Mouse (Mus musculus) retina, adult 2 months (tissue): ENCODE data around the gene Kank4.

Source experiments
- DNase-seq: peaks from one replicate; pipeline ENCODE4 v3.0.0-alpha.2; 2012; ENCODE audit warnings: low read depth, low spot score

Kank4 gene

DNA sequence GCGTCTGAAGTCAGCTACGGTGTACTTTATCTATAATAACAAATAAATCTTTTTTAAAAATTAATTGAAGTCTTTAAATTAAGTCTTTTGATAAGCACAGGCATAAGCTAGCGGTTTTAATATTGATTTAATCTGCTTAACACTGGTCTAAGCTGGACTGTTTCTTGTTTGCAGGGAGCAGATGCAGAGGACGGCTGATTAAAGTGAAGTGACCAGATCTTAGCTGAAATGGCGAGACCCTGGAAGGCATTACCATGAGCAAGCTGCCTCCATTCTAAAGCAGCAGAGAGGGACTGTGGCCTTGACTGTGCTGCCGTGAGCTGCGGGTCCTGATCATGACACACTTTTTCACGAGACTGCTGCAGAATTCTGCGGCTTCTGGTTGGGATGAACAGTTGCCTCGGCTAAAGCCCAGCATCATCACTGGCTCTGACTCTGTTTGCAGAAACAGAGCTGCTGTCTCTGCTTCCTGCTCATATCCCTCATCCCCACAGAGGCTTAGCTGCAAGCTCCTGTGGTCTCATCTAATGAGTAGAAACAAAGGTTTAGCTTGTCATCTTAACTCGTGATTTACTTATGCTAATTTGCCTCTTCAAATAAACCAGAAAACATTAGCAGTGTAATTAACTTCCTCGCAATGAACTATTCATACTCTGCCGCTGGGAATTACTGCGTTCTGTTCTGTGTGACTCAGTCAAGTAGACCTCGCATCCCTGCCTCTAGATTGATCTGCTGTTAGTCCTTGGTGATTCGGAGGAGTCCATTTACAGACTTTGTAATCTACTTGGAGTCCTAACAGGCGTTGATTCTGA is 99.4 kb downstream of the Kank4 start:
- DNase-seq: no peak

DNA sequence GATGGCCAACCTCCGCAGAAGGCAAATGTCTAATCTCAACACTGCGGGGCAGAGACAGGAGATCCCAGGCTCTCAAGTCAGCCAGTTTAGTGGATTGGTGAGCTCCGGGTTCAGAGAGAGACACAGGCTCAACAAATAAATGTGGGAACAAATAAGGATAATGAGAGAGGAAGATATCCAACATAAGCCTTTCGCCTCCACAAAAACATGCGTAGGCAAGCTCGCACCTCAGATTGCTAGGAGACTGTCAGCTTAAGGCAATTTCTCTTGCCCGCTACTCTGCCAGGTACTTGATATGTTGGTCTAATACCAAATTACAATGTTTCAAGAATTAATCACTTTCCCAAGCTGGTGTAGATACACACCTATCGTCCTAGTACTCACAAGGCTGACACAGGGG is 106.4 kb downstream of the Kank4 start:
- DNase-seq: no peak
